Mouse (Mus musculus) lung, postnatal 0 days (tissue): ENCODE measurements around the gene Mgat5.

Experiments
- CTCF ChIP-seq: IDR thresholded peaks from 2 replicates; pipeline ENCODE4 v1.5.1; 2016; ENCODE audit warnings: antibody characterized with exemption, mild to moderate bottlenecking
- EP300 ChIP-seq: IDR thresholded peaks from 2 replicates; pipeline ENCODE4 v1.6.1; 2016; ENCODE audit warnings: antibody characterized with exemption, mild to moderate bottlenecking, control low read depth

GRCm38 (mm10) chr1:127242888-127243588, 38.2 kb downstream of the Mgat5 start:
- TF ChIP-seq CTCF, result no peak
- no peak for TF ChIP-seq EP300
